Mouse (Mus musculus): ENCODE results near the gene Reep6.

- TF ChIP-seq POLR2A (IDR thresholded peaks at IDR 0.05; ENCODE audit: extremely low read depth, insufficient read depth, low read length) (no peak), CTCF (IDR thresholded peaks at IDR 0.05; ENCODE audit: low read depth, low read length) (no peak)
Measured at GRCm38 (mm10) chr10:80281304-80281703, 48.4 kb upstream of the Reep6 start.

All from liver, adult 2 months (tissue).